Mouse (Mus musculus): Measurements from ENCODE around the gene Hmgxb4. TPM values are rescaled to one million over a fixed set of nuclear protein-coding genes. Genes with fewer than 3 reads are reported as not detected.

Hmgxb4 gene
- total and polyA plus RNA-seq, 2 experiments from 2014 or later: 9.0 to 17.0 TPM

DNA sequence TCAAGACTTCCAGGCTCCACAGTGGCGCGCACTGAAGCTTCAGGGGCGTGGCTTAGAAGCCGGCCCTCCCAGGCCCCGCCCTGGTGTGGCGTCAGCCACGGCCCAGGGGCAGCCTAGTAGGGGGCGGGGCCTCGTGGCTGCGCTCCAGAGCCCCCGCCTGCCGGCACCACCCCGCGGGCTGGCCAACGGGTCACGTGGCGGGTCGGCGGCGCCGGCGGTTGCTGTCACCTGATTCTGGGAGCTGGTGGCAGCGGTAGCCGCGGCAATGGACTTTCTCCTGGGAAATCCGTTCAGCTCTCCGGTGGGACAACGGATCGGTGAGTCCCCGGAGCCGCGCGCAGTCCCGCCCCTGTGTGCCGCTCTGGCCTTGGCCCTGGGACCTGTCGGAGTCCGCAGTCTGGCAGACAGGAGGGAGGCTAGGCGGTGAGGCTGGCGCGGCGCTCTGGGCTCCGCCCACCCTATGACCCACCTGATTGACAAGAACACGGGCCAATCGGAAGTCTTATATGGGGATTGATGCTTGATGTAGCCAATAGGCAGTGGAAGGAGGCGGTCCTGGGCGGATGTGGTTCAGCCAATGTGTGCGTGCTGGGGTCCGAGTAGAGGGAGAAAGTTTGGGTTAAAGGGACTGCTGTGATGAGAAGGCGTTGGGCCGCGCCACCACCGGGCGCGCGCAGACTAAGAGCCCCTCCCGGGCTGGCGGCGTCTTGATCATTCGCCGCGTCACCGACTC is 40.5 kb downstream of the Hmgxb4 start, which contains the start of gene Tom1:
Tom1 (plus strand) TSS at position 195 of the 733 bp plus-strand sequence.
- peak within 1 kb of the TSS; percentile 66 for H3K4me3 ChIP-seq (ENCODE audit: low read depth, low read length)
- peak; percentile 96 for TF ChIP-seq EP300 (IDR thresholded peaks at IDR 0.05; ENCODE audit: low read depth)
- no peak for TF ChIP-seq CTCF (IDR thresholded peaks at IDR 0.05; ENCODE audit: low read depth)
- H3K9me3 ChIP-seq (replicated peaks; ENCODE audit: control insufficient read depth, low read length): no peaks in the 10 kb centered on the region
- DNase-seq (ENCODE audit: low spot score) (peak; percentile 93), ATAC-seq (ENCODE audit: insufficient read depth, low read depth) (peak; percentile 95)
- WGBS: under 1% methylated on average over 55 of the region's 62 CpGs
- peak within 1 kb of the TSS; percentile 86 for H3K27ac ChIP-seq (ENCODE audit: low read depth)
- peaks cover 21% of the 10 kb centered on the region for H3K4me1 ChIP-seq (ENCODE audit: control insufficient read depth, insufficient read depth)
- H3K36me3 ChIP-seq (replicated peaks; ENCODE audit: control insufficient read depth, insufficient read depth, low read length): peaks cover 19% of the 10 kb centered on the region
- H3K9ac ChIP-seq (replicated peaks; ENCODE audit: low read depth, low read length): peak within 1 kb of the TSS; percentile 49
- no peaks in the 10 kb centered on the region for H3K27me3 ChIP-seq (ENCODE audit: control insufficient read depth, insufficient read depth, low read length)
- H3K4me2 ChIP-seq (ENCODE audit: low read depth, low read length): peak within 1 kb of the TSS; percentile 82

DNA sequence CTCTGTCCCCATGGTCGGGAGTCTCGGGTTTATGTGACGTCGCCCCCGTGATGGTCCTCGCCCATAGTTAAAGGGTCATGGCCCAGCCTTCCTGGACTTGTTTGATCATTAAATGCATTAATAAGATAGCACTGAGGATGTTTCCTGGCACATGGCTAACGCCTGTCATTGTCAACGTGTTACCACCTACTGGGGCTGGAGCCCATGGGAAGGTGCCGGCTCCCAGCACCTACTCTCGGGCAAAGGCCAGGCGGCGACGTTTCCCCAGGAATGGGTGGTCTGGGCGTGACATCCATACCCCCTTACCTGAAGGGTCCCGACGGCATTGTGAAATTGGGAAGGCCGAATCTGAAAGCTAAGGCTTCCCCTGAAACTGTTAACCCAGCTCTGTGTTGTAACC is 41.1 kb downstream of the Hmgxb4 start:
- peak overlapping the region; percentile 82 for H3K4me2 ChIP-seq (ENCODE audit: low read depth, low read length)
- TF ChIP-seq EP300 (IDR thresholded peaks at IDR 0.05; ENCODE audit: low read depth) (no peak), CTCF (IDR thresholded peaks at IDR 0.05; ENCODE audit: low read depth) (peak; percentile 11; the same call in 1 of the 2 replicates)
- H3K27ac ChIP-seq (ENCODE audit: low read depth): peak overlapping the region; percentile 86
- peaks cover 13% of the 10 kb centered on the region for H3K36me3 ChIP-seq (replicated peaks; ENCODE audit: control insufficient read depth, insufficient read depth, low read length)
- peak overlapping the region; percentile 49 for H3K9ac ChIP-seq (replicated peaks; ENCODE audit: low read depth, low read length)
- H3K4me1 ChIP-seq (ENCODE audit: control insufficient read depth, insufficient read depth): peaks cover 27% of the 10 kb centered on the region
- peak overlapping the region; percentile 66 for H3K4me3 ChIP-seq (ENCODE audit: low read depth, low read length)
- ATAC-seq (ENCODE audit: insufficient read depth, low read depth): no peak
- no peak for DNase-seq (ENCODE audit: low spot score)
- 2% methylated on average over 17 of the region's 17 CpGs for WGBS
- H3K27me3 ChIP-seq (ENCODE audit: control insufficient read depth, insufficient read depth, low read length): no peaks in the 10 kb centered on the region
- no peaks in the 10 kb centered on the region for H3K9me3 ChIP-seq (replicated peaks; ENCODE audit: control insufficient read depth, low read length)

DNA sequence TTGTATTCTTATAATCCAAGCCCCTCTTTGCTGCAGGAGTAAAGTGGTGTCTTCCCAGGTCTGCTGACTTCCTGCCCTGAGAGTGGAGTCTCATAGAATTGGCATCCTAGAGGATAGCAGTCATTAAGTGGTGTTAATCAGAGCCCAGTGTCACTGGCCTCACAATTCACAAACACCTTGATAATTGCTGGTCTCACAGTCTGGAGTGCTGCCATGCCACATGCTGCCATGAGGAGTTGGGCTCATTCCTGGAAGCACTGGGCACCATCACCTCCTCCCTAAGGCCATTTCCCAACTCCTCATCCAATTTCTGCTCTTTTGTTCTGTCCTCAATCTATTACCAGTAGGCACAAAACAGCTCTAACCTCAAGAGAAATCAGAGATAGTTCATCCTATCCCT is 42.5 kb downstream of the Hmgxb4 start:
- Histone ChIP-seq H3K9ac (replicated peaks; ENCODE audit: low read depth, low read length) (no peak overlapping the region), H3K4me2 (ENCODE audit: low read depth, low read length) (no peak overlapping the region), H3K27me3 (ENCODE audit: control insufficient read depth, insufficient read depth, low read length) (no peaks in the 10 kb centered on the region), H3K4me3 (ENCODE audit: low read depth, low read length) (no peak overlapping the region), H3K9me3 (replicated peaks; ENCODE audit: control insufficient read depth, low read length) (no peaks in the 10 kb centered on the region), H3K4me1 (ENCODE audit: control insufficient read depth, insufficient read depth) (peaks cover 35% of the 10 kb centered on the region), H3K36me3 (replicated peaks; ENCODE audit: control insufficient read depth, insufficient read depth, low read length) (peaks cover 1% of the 10 kb centered on the region), H3K27ac (ENCODE audit: low read depth) (0 out of 2 replicates have a peak overlapping the region, but pooled peaks have one; percentile 2)
- no peak for DNase-seq (ENCODE audit: low spot score)
- no peak for TF ChIP-seq CTCF (IDR thresholded peaks at IDR 0.05; ENCODE audit: low read depth)
- TF ChIP-seq EP300 (IDR thresholded peaks at IDR 0.05; ENCODE audit: low read depth): no peak
- no peak for ATAC-seq (ENCODE audit: insufficient read depth, low read depth)

DNA sequence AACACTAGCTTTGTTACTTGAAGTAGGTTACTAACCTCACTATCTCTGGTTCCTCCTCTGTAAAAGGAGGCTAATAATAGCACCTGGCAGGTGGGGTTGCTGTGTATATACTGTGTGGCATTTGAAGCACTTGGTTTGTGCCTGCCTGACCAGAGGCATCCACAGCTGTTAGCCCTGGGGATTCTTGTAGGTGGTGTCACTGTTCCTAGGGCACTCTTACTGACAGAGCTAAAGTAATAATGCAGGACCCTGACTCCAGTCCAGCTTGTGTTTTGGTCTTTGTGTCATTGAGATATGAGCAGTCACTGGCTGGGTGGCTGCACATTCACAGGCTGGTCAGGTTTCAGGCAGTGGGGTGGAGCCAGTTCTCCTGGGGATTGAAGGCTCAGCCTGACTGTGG is 45.3 kb downstream of the Hmgxb4 start:
- Histone ChIP-seq H3K9ac (replicated peaks; ENCODE audit: low read depth, low read length) (no peak overlapping the region; the same call in 1 of the 2 replicates), H3K4me3 (ENCODE audit: low read depth, low read length) (no peak overlapping the region), H3K27ac (ENCODE audit: low read depth) (peak overlapping the region; percentile 93)

DNA sequence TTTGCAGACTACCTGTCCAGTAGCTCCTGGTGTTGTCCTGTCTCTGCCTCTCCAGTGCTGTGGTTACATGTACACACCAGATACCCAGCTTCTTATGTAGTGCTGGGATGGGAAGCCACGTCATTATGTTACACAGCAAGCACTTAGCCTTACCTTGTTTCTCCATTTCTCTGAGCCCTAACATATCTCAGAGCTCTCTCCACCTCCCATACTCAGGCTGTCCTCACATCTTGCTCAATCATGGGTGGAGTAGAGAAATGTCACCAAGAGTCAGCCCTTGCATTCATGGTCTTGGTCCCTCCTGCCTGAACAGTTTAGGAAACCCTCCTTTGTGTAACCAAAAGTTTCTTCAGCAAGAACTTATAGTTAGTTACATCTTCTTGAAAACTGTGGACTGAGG is 46.6 kb downstream of the Hmgxb4 start:
- Histone ChIP-seq H3K27me3 (ENCODE audit: control insufficient read depth, insufficient read depth, low read length) (no peaks in the 10 kb centered on the region), H3K27ac (ENCODE audit: low read depth) (peak overlapping the region; percentile 93), H3K9me3 (replicated peaks; ENCODE audit: control insufficient read depth, low read length) (no peaks in the 10 kb centered on the region), H3K36me3 (replicated peaks; ENCODE audit: control insufficient read depth, insufficient read depth, low read length) (no peaks in the 10 kb centered on the region), H3K9ac (replicated peaks; ENCODE audit: low read depth, low read length) (no peak overlapping the region), H3K4me1 (ENCODE audit: control insufficient read depth, insufficient read depth) (peaks cover 44% of the 10 kb centered on the region), H3K4me2 (ENCODE audit: low read depth, low read length) (no peak overlapping the region), H3K4me3 (ENCODE audit: low read depth, low read length) (no peak overlapping the region)
- no peak for DNase-seq (ENCODE audit: low spot score)
- no peak for ATAC-seq (ENCODE audit: insufficient read depth, low read depth)
- TF ChIP-seq EP300 (IDR thresholded peaks at IDR 0.05; ENCODE audit: low read depth) (no peak), CTCF (IDR thresholded peaks at IDR 0.05; ENCODE audit: low read depth) (no peak)
- 50% methylated on average over 1 of the region's 1 CpGs for WGBS

More for the DNA sequence above, 45.3 kb downstream of the Hmgxb4 start:
- DNase-seq (ENCODE audit: low spot score): peak; percentile 84
- peak; percentile 43 for ATAC-seq (ENCODE audit: insufficient read depth, low read depth)
- no peak overlapping the region for H3K4me2 ChIP-seq (ENCODE audit: low read depth, low read length)
- no peaks in the 10 kb centered on the region for H3K9me3 ChIP-seq (replicated peaks; ENCODE audit: control insufficient read depth, low read length)
- H3K4me1 ChIP-seq (ENCODE audit: control insufficient read depth, insufficient read depth): peaks cover 44% of the 10 kb centered on the region
- no peaks in the 10 kb centered on the region for H3K27me3 ChIP-seq (ENCODE audit: control insufficient read depth, insufficient read depth, low read length)
- no peaks in the 10 kb centered on the region for H3K36me3 ChIP-seq (replicated peaks; ENCODE audit: control insufficient read depth, insufficient read depth, low read length)
- TF ChIP-seq CTCF (IDR thresholded peaks at IDR 0.05; ENCODE audit: low read depth) (no peak), EP300 (IDR thresholded peaks at IDR 0.05; ENCODE audit: low read depth) (no peak)
